18 mouse cellular contexts compared by ENCODE assay signal in genomic region chr8:26324606-26325005, GRCm38 (mm10).
"Had no signal": no experiment of that assay in that cellular context is flagged by ENCODE, and none has a peak within 500 bp of the region (broad histone marks: within the 10 kb centered on the region; RNA-seq: fewer than 3 reads in every experiment).

No protein-coding gene starts in this region.

- H3K36me3 ChIP-seq: midbrain, embryonic 10.5 days; midbrain, embryonic 12.5 days; neural tube, embryonic 13.5 days; neural tube, embryonic 15.5 days had no signal

- H3K9me3 ChIP-seq: midbrain, embryonic 10.5 days; midbrain, embryonic 12.5 days; neural tube, embryonic 13.5 days; neural tube, embryonic 15.5 days had no signal

- DNase-seq: lung, embryonic 14.5 days; lung, postnatal 10 days; lung, postnatal 4 days; midbrain, embryonic 14.5 days; retina, postnatal 1 day; right cerebral cortex, adult 18-20 months; right cerebral cortex, postnatal 25 days; right cerebral cortex, postnatal 4 days; spleen, adult 18-20 months; thymus, adult 18-20 months; thymus, postnatal 14 days; thymus, postnatal 36 days had no signal

- H3K4me1 ChIP-seq: midbrain, embryonic 10.5 days; midbrain, embryonic 12.5 days; neural tube, embryonic 13.5 days; neural tube, embryonic 15.5 days had no signal

- H3K27me3 ChIP-seq: midbrain, embryonic 12.5 days had no signal

- ATAC-seq: midbrain, embryonic 16.5 days had no signal

- H3K4me3 ChIP-seq: midbrain, embryonic 10.5 days; midbrain, embryonic 12.5 days; myocyte; neural tube, embryonic 13.5 days; neural tube, embryonic 15.5 days had no signal

- H3K9ac ChIP-seq: lung, embryonic 14.5 days; midbrain, embryonic 12.5 days; neural tube, embryonic 13.5 days; neural tube, embryonic 15.5 days had no signal

- H3K4me2 ChIP-seq: lung, embryonic 14.5 days; midbrain, embryonic 12.5 days; neural tube, embryonic 13.5 days; neural tube, embryonic 15.5 days had no signal

- H3K27ac ChIP-seq: midbrain, embryonic 10.5 days; midbrain, embryonic 12.5 days; neural tube, embryonic 13.5 days; neural tube, embryonic 15.5 days had no signal
